In genomic region chr11:118558193-118558592, GRCm38 (mm10) we compare ENCODE assay signal across 12 mouse cellular contexts.
"Had no signal": no experiment of that assay in that cellular context is flagged by ENCODE, and none has a peak within 500 bp of the region (broad histone marks: within the 10 kb centered on the region; RNA-seq: fewer than 3 reads in every experiment).

No protein-coding gene starts in this region.

- H3K36me3 ChIP-seq: kidney, embryonic 15.5 days; limb, embryonic 13.5 days; midbrain, embryonic 13.5 days; neural tube, embryonic 13.5 days had no signal

- H3K4me3 ChIP-seq: kidney, embryonic 15.5 days; limb, embryonic 13.5 days; midbrain, embryonic 13.5 days; neural tube, embryonic 13.5 days had no signal

- DNase-seq: kidney, adult 2 months; kidney, postnatal 14 days; layer of hippocampus, postnatal 36 days; lung, adult 18-20 months; retina, postnatal 1 day; right cerebral cortex, postnatal 25 days had no signal

- H3K27ac ChIP-seq: kidney, embryonic 15.5 days; limb, embryonic 13.5 days; liver, embryonic 14.5 days; midbrain, embryonic 13.5 days; neural tube, embryonic 13.5 days had no signal

- H3K27me3 ChIP-seq: neural tube, embryonic 13.5 days had no signal

- H3K9ac ChIP-seq: kidney, embryonic 15.5 days; limb, embryonic 13.5 days; liver, embryonic 14.5 days; midbrain, embryonic 13.5 days; neural tube, embryonic 13.5 days had no signal

- H3K4me1 ChIP-seq: kidney, embryonic 15.5 days; limb, embryonic 13.5 days had no signal

- ATAC-seq: intestine, embryonic 16.5 days; midbrain, embryonic 13.5 days had no signal

- H3K4me2 ChIP-seq: kidney, embryonic 15.5 days; limb, embryonic 13.5 days; midbrain, embryonic 13.5 days; neural tube, embryonic 13.5 days had no signal

- H3K9me3 ChIP-seq: kidney, embryonic 15.5 days; limb, embryonic 13.5 days; midbrain, embryonic 13.5 days; neural tube, embryonic 13.5 days had no signal
